Mouse (Mus musculus): ENCODE results near the gene 2410131K14Rik. TPM values are rescaled to one million over a fixed set of nuclear protein-coding genes. Genes with fewer than 3 reads are reported as not detected.

Gene 2410131K14Rik
- polyA plus RNA-seq, 1 experiment = 11.7 TPM

GRCm38 (mm10) chr5:118299720-118300400 lies 54.8 kb downstream of the 2410131K14Rik start:
- Histone ChIP-seq H3K27ac (ENCODE audit: insufficient read depth, low read length) (no peak overlapping the region), H3K4me3 (ENCODE audit: insufficient read depth, low read length) (no peak overlapping the region), H3K4me1 (ENCODE audit: control insufficient read depth, insufficient read depth, low read length) (peaks cover 3% of the 10 kb centered on the region; the same call in 1 of the 2 replicates)
- no peak for TF ChIP-seq CTCF (IDR thresholded peaks at IDR 0.05; ENCODE audit: borderline replicate concordance, insufficient read depth, low read length)
- TF ChIP-seq POLR2A (IDR thresholded peaks at IDR 0.05; ENCODE audit: low read depth, low read length) = no peak

- no peak overlapping the region for H3K27ac ChIP-seq (ENCODE audit: insufficient read depth, low read length)
- no peak overlapping the region for H3K4me3 ChIP-seq (ENCODE audit: insufficient read depth, low read length)
- H3K4me1 ChIP-seq (ENCODE audit: control insufficient read depth, insufficient read depth, low read length) = no peaks in the 10 kb centered on the region
- TF ChIP-seq POLR2A (IDR thresholded peaks at IDR 0.05; ENCODE audit: low read depth, low read length) = no peak
- no peak for TF ChIP-seq CTCF (IDR thresholded peaks at IDR 0.05; ENCODE audit: borderline replicate concordance, insufficient read depth, low read length)
Measured at GRCm38 (mm10) chr5:118302466-118303155, 57.6 kb downstream of the 2410131K14Rik start.

- TF ChIP-seq CTCF (IDR thresholded peaks at IDR 0.05; ENCODE audit: borderline replicate concordance, insufficient read depth, low read length) (no peak), POLR2A (IDR thresholded peaks at IDR 0.05; ENCODE audit: low read depth, low read length) (no peak)
Measured at GRCm38 (mm10) chr5:118304970-118305618, 60.1 kb downstream of the 2410131K14Rik start.

DNA sequence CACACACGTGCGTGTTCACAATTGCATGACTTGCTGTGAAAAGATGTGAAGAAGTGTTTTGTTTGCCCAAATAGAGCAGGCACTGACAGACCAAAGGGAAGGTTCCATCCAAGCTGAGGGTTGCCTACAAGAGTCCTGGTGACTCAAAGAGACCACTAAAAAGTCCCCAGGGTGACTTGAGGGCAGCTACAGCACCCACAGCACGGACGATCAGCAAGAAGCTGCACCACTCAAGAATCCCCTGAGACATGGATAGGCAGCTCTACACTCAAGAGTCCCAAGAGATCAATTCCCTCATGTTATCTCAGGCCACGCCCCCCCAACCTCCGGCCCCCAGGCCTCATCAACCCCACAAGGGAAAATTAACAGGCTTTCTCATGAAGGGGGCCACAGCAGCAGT lies 65.4 kb downstream of the 2410131K14Rik start:
- Histone ChIP-seq H3K27ac (ENCODE audit: insufficient read depth, low read length) (no peak overlapping the region), H3K4me3 (ENCODE audit: insufficient read depth, low read length) (no peak overlapping the region), H3K4me1 (ENCODE audit: control insufficient read depth, insufficient read depth, low read length) (no peaks in the 10 kb centered on the region)
- TF ChIP-seq POLR2A (IDR thresholded peaks at IDR 0.05; ENCODE audit: low read depth, low read length) (no peak), CTCF (IDR thresholded peaks at IDR 0.05; ENCODE audit: borderline replicate concordance, insufficient read depth, low read length) (no peak)

More at GRCm38 (mm10) chr5:118304970-118305618, 60.1 kb downstream of the 2410131K14Rik start:
- no peaks in the 10 kb centered on the region for H3K4me1 ChIP-seq (ENCODE audit: control insufficient read depth, insufficient read depth, low read length)
- no peak overlapping the region for H3K4me3 ChIP-seq (ENCODE audit: insufficient read depth, low read length)
- H3K27ac ChIP-seq (ENCODE audit: insufficient read depth, low read length) = no peak overlapping the region

DNA sequence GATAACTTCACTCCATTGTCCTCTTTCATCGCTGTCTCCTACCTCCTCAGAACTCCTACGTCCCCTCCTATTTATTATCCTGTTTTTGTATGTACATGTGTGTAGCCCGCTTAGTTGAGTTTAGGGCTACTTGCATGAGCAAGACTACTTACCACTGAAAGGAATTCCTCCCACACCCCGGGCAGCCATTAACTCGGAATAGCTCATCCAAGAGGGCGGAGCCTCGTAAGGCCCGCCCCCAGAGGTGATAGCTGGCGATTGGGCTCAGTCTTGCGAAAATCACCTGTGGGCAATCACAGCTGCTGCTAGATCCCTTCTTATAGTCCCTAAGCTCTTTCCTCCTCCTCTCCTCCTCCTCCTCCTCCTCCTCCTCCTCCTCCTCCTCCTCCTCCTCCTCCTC lies 66.2 kb downstream of the 2410131K14Rik start:
- TF ChIP-seq POLR2A (IDR thresholded peaks at IDR 0.05; ENCODE audit: low read depth, low read length) = no peak
- Histone ChIP-seq H3K4me3 (ENCODE audit: insufficient read depth, low read length) (no peak overlapping the region), H3K27ac (ENCODE audit: insufficient read depth, low read length) (no peak overlapping the region), H3K4me1 (ENCODE audit: control insufficient read depth, insufficient read depth, low read length) (no peaks in the 10 kb centered on the region)

- no peak overlapping the region for H3K27ac ChIP-seq (ENCODE audit: insufficient read depth, low read length)
- TF ChIP-seq CTCF (IDR thresholded peaks at IDR 0.05; ENCODE audit: borderline replicate concordance, insufficient read depth, low read length) = no peak
- no peak for TF ChIP-seq POLR2A (IDR thresholded peaks at IDR 0.05; ENCODE audit: low read depth, low read length)
- peaks cover 6% of the 10 kb centered on the region; the same call in 1 of the 2 replicates for H3K4me1 ChIP-seq (ENCODE audit: control insufficient read depth, insufficient read depth, low read length)
- H3K4me3 ChIP-seq (ENCODE audit: insufficient read depth, low read length) = no peak overlapping the region
Measured at GRCm38 (mm10) chr5:118313766-118314165, 68.7 kb downstream of the 2410131K14Rik start.

Other genes starting within 250 kb of the 2410131K14Rik start
- 0.88 TPM in 1 of 2 replicates, not detected in the other for gene Tesc, start 217.5 kb upstream of the 2410131K14Rik start, polyA plus RNA-seq (2011; ENCODE audit: insufficient read length, low read depth, missing spikeins)
- 48.1 and 49.1 TPM in 2 replicates for gene Fbxw8, start 89.8 kb upstream of the 2410131K14Rik start, polyA plus RNA-seq (2011; ENCODE audit: insufficient read length, low read depth, missing spikeins)
- gene Hrk, start 80.6 kb upstream of the 2410131K14Rik start, polyA plus RNA-seq (2011; ENCODE audit: insufficient read length, low read depth, missing spikeins) = not detected in 2 replicates
- gene Rnft2, start 111 bp upstream of the 2410131K14Rik start, polyA plus RNA-seq (2011; ENCODE audit: insufficient read length, low read depth, missing spikeins) = 2.9 and 5.1 TPM in 2 replicates